Comparison of ENCODE assay signal across 10 mouse cellular contexts in genomic region chr12:51847953-51848680, GRCm38 (mm10). TPM values are rescaled to one million over a fixed set of nuclear protein-coding genes. Genes with fewer than 3 reads are reported as not detected.
DNase-seq lines count a peak whose midpoint lies in the region; ATAC-seq lines count a peak whose summit lies in the region.
"Had no signal": no experiment of that assay in that cellular context is flagged by ENCODE, and none has a peak within 500 bp of the region (broad histone marks: within the 10 kb centered on the region; RNA-seq: fewer than 3 reads in every experiment).

No protein-coding gene starts in this region.

- peaks cover 11% of the 10 kb centered on the region for H3K4me1 ChIP-seq in heart, embryonic 11.5 days (ENCODE audit: control insufficient read depth, insufficient read depth, low read length)

- peak; percentile 61 to 85 for DNase-seq in heart, adult 18-20 months
- peak; percentile 84 for DNase-seq in adipocyte (ENCODE audit: low spot score)
- DNase-seq in heart, postnatal 25 days (ENCODE audit: low spot score), result peak; percentile 42
- DNase-seq in lung, postnatal 4 days, result peak; percentile 46 to 58
- DNase-seq in cerebellum, postnatal 36 days, result no peak
- no peak for DNase-seq in thymus, postnatal 4 days
- DNase-seq in thymus, postnatal 25 days, result no peak
- DNase-seq: cerebellum, postnatal 10 days had no signal

- WGBS in heart, embryonic 11.5 days (ENCODE audit: insufficient replicate concordance), result 84% methylated on average over 9 of the region's 9 CpGs

- no peak overlapping the region for H3K4me2 ChIP-seq in heart, embryonic 11.5 days
- H3K4me2 ChIP-seq: limb, embryonic 12.5 days had no signal

- H3K9ac ChIP-seq in heart, embryonic 11.5 days (ENCODE audit: low read depth, low read length), result no peak overlapping the region
- H3K9ac ChIP-seq: limb, embryonic 12.5 days had no signal

- no peaks in the 10 kb centered on the region for H3K27me3 ChIP-seq in heart, embryonic 11.5 days (ENCODE audit: control insufficient read depth, insufficient read depth, low read length)
- H3K27me3 ChIP-seq: limb, embryonic 12.5 days had no signal

- H3K36me3 ChIP-seq in heart, embryonic 11.5 days (ENCODE audit: control insufficient read depth, insufficient read depth, low read length), result no peaks in the 10 kb centered on the region
- H3K36me3 ChIP-seq: limb, embryonic 12.5 days had no signal

- no peak for ATAC-seq in heart, embryonic 11.5 days (replicated peaks; ENCODE audit: insufficient number of reproducible peaks, low FRiP score, low TSS enrichment)

- H3K9me3 ChIP-seq in heart, embryonic 11.5 days (replicated peaks; ENCODE audit: control insufficient read depth, low read length), result no peaks in the 10 kb centered on the region
- H3K9me3 ChIP-seq: limb, embryonic 12.5 days had no signal

- H3K27ac ChIP-seq in heart, embryonic 11.5 days (ENCODE audit: low read depth, low read length), result no peak overlapping the region
- H3K27ac ChIP-seq: limb, embryonic 12.5 days had no signal

- H3K4me3 ChIP-seq in heart, embryonic 11.5 days (ENCODE audit: low read depth, low read length), result no peak overlapping the region
- H3K4me3 ChIP-seq: limb, embryonic 12.5 days had no signal

- intact Hi-C loops in heart, postnatal 25 days (cut with DNase I), result no loop called here

RNA-seq across cellular contexts. Expression of gene Hectd1, which starts 18.8 kb away (rescaled TPM):
- total RNA-seq in heart, adult 18-20 months (2021), result 10 to 100 TPM; 78.2 to 80.3 TPM
- polyA plus RNA-seq in heart, embryonic 11.5 days (2014; fragmentation: Nextera tagmentation; extraction: Ambion mirVana), result 38.7 and 42.4 TPM in 2 replicates
- 10 to 100 TPM; 76.9 to 84.5 TPM for total RNA-seq in heart, postnatal 25 days (2021)

Comparison
In these comparisons a context has a peak if more than half of its experiments do, and no peak if none do; other contexts are left out.
1. DNase-seq: peak in heart, adult 18-20 months (2 of 2), adipocyte (single experiment), heart, postnatal 25 days (single experiment) and lung, postnatal 4 days (2 of 2); none in cerebellum, postnatal 36 days (0 of 2), thymus, postnatal 4 days (single experiment) and thymus, postnatal 25 days (single experiment).